Mouse (Mus musculus): ENCODE measurements around the gene Aif1.

- TF ChIP-seq CTCF (conservative IDR thresholded peaks at IDR 0.05 in 1 of 2, IDR thresholded peaks at IDR 0.05 in 1 of 2; ENCODE audit: low read depth in 2 of 2, low read length in 2 of 2) (no peak), EP300 (IDR thresholded peaks at IDR 0.05; ENCODE audit: low read length) (no peak), RCOR1 (conservative IDR thresholded peaks at IDR 0.05; ENCODE audit: low read depth, low read length) (no peak), TCF12 (IDR thresholded peaks at IDR 0.05; ENCODE audit: low read depth, low read length) (no peak)
Observed at GRCm38 (mm10) chr17:35198946-35199345, 23.1 kb upstream of the Aif1 start.

Measured in CH12.LX (cell line).